Mouse (Mus musculus): ENCODE results near the gene Magoh.

- TF ChIP-seq CTCF (IDR thresholded peaks at IDR 0.05; ENCODE audit: borderline replicate concordance, control insufficient read depth, extremely low read depth, insufficient read depth, low read length, poor library complexity) (no peak), POLR2A (IDR thresholded peaks at IDR 0.05; ENCODE audit: control insufficient read depth, extremely low read depth, insufficient read depth, low read length, poor library complexity) (no peak)
Measured at GRCm38 (mm10) chr4:107837910-107838309, 41.6 kb upstream of the Magoh start.
